Mouse (Mus musculus): Measurements from ENCODE around the gene Zfp185. TPM values are rescaled to one million over a fixed set of nuclear protein-coding genes. Genes with fewer than 3 reads are reported as not detected.

Zfp185 gene
- 10.3 and 14.2 TPM in 2 replicates for polyA plus RNA-seq (2015; fragmentation: Nextera tagmentation; extraction: Ambion mirVana)

DNA sequence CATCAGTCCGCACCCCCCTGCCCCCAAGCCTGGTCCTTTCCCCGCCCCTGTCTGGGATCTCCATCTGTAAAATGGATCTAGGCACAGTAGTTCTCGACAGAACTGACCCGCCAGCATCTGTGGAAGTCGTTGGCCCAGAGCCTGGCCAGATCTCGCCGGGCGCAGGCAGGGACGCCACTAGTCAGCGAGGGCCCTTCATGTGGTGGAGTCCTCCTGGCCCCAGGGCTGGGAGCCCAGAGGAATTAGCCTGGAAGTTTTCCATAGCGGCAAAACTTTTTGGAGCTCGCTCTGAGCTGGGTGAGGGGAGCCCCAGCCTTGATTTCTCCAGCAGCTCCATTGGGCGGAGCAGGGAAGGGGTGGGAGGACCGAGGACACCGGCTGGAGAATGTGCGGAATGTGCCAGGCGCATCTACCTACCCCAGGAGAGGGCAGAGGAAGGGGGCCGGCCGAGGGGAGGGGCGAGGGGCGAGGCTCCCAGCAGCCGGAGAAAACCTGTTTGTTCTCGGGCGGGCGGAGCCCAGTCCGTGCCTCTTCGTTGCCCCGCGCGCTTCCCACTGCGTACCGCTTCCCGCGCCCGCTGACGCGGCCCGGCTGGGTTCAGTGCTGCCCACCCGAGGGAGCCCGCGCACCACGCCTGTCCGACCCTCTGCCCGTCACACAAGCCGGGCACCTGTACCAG lies at the start of gene Zfp185:
Gene Zfp185, plus strand, starts transcription at position 499 of the 679 bp plus-strand sequence.

DNA sequence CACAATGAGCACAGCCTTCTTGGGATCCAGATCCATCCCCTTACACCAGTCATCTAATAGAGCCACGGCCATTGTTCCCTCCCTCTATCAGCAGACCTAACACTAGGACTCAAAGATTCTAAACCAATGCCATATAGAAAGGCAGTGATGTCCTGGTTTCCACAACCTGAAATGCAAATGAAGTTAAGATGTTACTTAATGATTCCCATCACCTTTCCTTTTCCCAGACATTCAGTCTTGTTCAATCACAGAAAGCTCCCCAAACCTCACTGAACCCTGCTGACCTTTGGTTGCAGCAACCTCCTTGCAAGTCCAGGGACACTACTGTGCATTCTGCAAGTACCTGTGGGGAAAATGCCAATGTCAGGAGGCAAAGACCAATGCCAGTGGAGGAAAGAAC lies 49.9 kb downstream of the Zfp185 start, which contains the start of gene Pnma5:
Gene Pnma5, minus strand, starts transcription at position 101 of the 400 bp plus-strand sequence.

DNA sequence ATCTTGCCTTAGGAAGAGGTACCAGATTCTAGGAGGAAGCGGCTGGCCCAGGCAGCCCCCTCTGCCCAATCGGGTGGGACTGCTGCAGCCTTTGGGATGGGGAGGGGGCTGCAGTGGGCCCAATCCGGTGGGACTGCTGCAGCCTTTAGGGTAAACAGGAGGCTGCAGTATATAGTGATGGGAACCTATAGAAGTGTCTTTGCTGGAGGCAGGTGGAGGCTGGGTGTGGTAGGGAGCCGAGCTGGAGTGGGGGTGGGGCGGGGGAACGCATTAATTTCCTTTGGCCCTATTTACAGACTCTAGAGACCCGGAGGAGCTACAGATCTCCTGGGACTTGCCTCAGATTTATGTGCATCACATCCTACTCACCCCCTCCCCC lies 77.3 kb downstream of the Zfp185 start, which contains the start of gene Pnma3:
Gene Pnma3, plus strand, starts transcription at position 373 of the 379 bp plus-strand sequence.

MicroRNA genes within 50 kb of the gene (microRNA counts, 519-probe panel; counts per million panel counts)
- microRNA mmu-miR-2137: not detected

Small RNA genes within 50 kb of the gene (microRNA-seq; reads per million reads assigned to microRNA genes)
- not detected for gene Mir2137

Other genes with a start within 250 kb of the Zfp185 start
- 0.30 and 0.39 TPM in 2 replicates for gene Gabrq, start 162.2 kb upstream of the Zfp185 start, polyA plus RNA-seq (2015; fragmentation: Nextera tagmentation; extraction: Ambion mirVana)
- gene Cetn2, start 68.9 kb upstream of the Zfp185 start, polyA plus RNA-seq (2015; fragmentation: Nextera tagmentation; extraction: Ambion mirVana): 42.3 and 61.5 TPM in 2 replicates
- 22.7 and 44.4 TPM in 2 replicates for gene Nsdhl, start 68.8 kb upstream of the Zfp185 start, polyA plus RNA-seq (2015; fragmentation: Nextera tagmentation; extraction: Ambion mirVana)
- gene Pnma5, start 49.8 kb downstream of the Zfp185 start, polyA plus RNA-seq (2015; fragmentation: Nextera tagmentation; extraction: Ambion mirVana): 0.08 TPM in 1 of 2 replicates, not detected in the other
- gene Pnma3, start 77.4 kb downstream of the Zfp185 start, polyA plus RNA-seq (2015; fragmentation: Nextera tagmentation; extraction: Ambion mirVana): not detected in 2 replicates
- 2.6 TPM in 1 of 2 replicates, not detected in the other for gene Xlr4a, start 95.1 kb downstream of the Zfp185 start, polyA plus RNA-seq (2015; fragmentation: Nextera tagmentation; extraction: Ambion mirVana)
- 0.58 and 3.1 TPM in 2 replicates for gene Xlr3a, start 109.8 kb downstream of the Zfp185 start, polyA plus RNA-seq (2015; fragmentation: Nextera tagmentation; extraction: Ambion mirVana)
- gene Gm14685, start 129.7 kb downstream of the Zfp185 start, polyA plus RNA-seq (2015; fragmentation: Nextera tagmentation; extraction: Ambion mirVana): 0.14 and 0.23 TPM in 2 replicates
- gene Xlr5b, start 161.5 kb downstream of the Zfp185 start, polyA plus RNA-seq (2015; fragmentation: Nextera tagmentation; extraction: Ambion mirVana): not detected in 2 replicates
- gene DXBay18, start 162.1 kb downstream of the Zfp185 start, polyA plus RNA-seq (2015; fragmentation: Nextera tagmentation; extraction: Ambion mirVana): not detected in 2 replicates
- gene Spin2d, start 189.7 kb downstream of the Zfp185 start, polyA plus RNA-seq (2015; fragmentation: Nextera tagmentation; extraction: Ambion mirVana): not detected in 2 replicates
- gene Xlr3b, start 204.9 kb downstream of the Zfp185 start, polyA plus RNA-seq (2015; fragmentation: Nextera tagmentation; extraction: Ambion mirVana): 0.79 and 15.1 TPM in 2 replicates
- 0.17 and 3.3 TPM in 2 replicates for gene Xlr4b, start 227.0 kb downstream of the Zfp185 start, polyA plus RNA-seq (2015; fragmentation: Nextera tagmentation; extraction: Ambion mirVana)
- gene F8a, start 241.0 kb downstream of the Zfp185 start, polyA plus RNA-seq (2015; fragmentation: Nextera tagmentation; extraction: Ambion mirVana): 21.2 and 24.6 TPM in 2 replicates

Measured in urinary bladder, postnatal 0 days (tissue).